Mouse (Mus musculus) hindbrain, embryonic 14.5 days (tissue): Measurements from ENCODE around the gene Gm45618. TPM values are rescaled to one million over a fixed set of nuclear protein-coding genes. Genes with fewer than 3 reads are reported as not detected.

Source experiments
- polyA plus RNA-seq: library from polyadenylated mRNA; unstranded; fragments of >200 nt; fragmentation: Nextera tagmentation; extraction: Ambion mirVana; gene quantifications from 2 replicates; pipeline ENCODE4 v1.2.1, GENCODE M21; 2014

Gm45618 gene
- polyA plus RNA-seq, 1 experiment from 2014 or later: not detected

Other genes with a start within 250 kb of the Gm45618 start
- 71.9 and 82.7 TPM in 2 replicates for gene Tollip, start 202.2 kb downstream of the Gm45618 start, polyA plus RNA-seq
- gene Brsk2, start 171.0 kb downstream of the Gm45618 start, polyA plus RNA-seq: 23.3 and 24.8 TPM in 2 replicates
- gene Mob2, start 59.7 kb downstream of the Gm45618 start, polyA plus RNA-seq: 46.4 and 50.2 TPM in 2 replicates
- 133 and 142 TPM in 2 replicates for gene Dusp8, start 24.9 kb downstream of the Gm45618 start, polyA plus RNA-seq
- not detected in 2 replicates for gene Gm39115, start 15.3 kb upstream of the Gm45618 start, polyA plus RNA-seq
- 0.15 TPM in 1 of 2 replicates, not detected in the other for gene Gm45337, start 23.9 kb upstream of the Gm45618 start, polyA plus RNA-seq
- gene Gm29735, start 36.4 kb upstream of the Gm45618 start, polyA plus RNA-seq: not detected in 2 replicates
- gene Gm4553, start 45.0 kb upstream of the Gm45618 start, polyA plus RNA-seq: not detected in 2 replicates
- not detected in 2 replicates for gene Krtap5-2, start 55.3 kb upstream of the Gm45618 start, polyA plus RNA-seq
- not detected in 2 replicates for gene Gm10153, start 69.7 kb upstream of the Gm45618 start, polyA plus RNA-seq
- not detected in 2 replicates for gene Krtap5-3, start 80.6 kb upstream of the Gm45618 start, polyA plus RNA-seq
- gene Gm7579, start 91.1 kb upstream of the Gm45618 start, polyA plus RNA-seq: not detected in 2 replicates
- not detected in 2 replicates for gene Krtap5-5, start 109.2 kb upstream of the Gm45618 start, polyA plus RNA-seq
- gene Gm40460, start 120.3 kb upstream of the Gm45618 start, polyA plus RNA-seq: not detected in 2 replicates
- gene Gm2431, start 137.6 kb upstream of the Gm45618 start, polyA plus RNA-seq: not detected in 2 replicates
- not detected in 2 replicates for gene Gm4559, start 153.6 kb upstream of the Gm45618 start, polyA plus RNA-seq
- not detected in 2 replicates for gene Krtap5-1, start 176.4 kb upstream of the Gm45618 start, polyA plus RNA-seq
- gene Krtap5-4, start 182.8 kb upstream of the Gm45618 start, polyA plus RNA-seq: not detected in 2 replicates